Mouse (Mus musculus) embryonic fibroblast, embryonic 13.5 days (primary cell): ENCODE measurements around the gene Rabgef1. TPM values are rescaled to one million over a fixed set of nuclear protein-coding genes. Genes with fewer than 3 reads are reported as not detected.

Source experiments
- H3K27ac ChIP-seq: 2 replicates; pipeline ENCODE4 v1.5.1; 2012; ENCODE audit warnings: low read length, control low read depth, inconsistent platforms; ENCODE audit not compliant: insufficient read depth
- H3K4me1 ChIP-seq: 2 replicates; pipeline ENCODE4 v1.6.1; 2011; ENCODE audit warnings: low read length; ENCODE audit not compliant: control insufficient read depth, insufficient read depth
- H3K4me3 ChIP-seq: 2 replicates; pipeline ENCODE4 v1.5.1; 2011; ENCODE audit warnings: mild to moderate bottlenecking, control low read depth, low read length; ENCODE audit not compliant: insufficient read depth
- CTCF ChIP-seq: IDR thresholded peaks from 2 replicates; pipeline ENCODE4 v1.5.1; 2011; ENCODE audit warnings: mild to moderate bottlenecking, control low read depth, low read length, moderate library complexity, borderline replicate concordance; ENCODE audit not compliant: insufficient read depth
- POLR2A ChIP-seq: IDR thresholded peaks from 2 replicates; pipeline ENCODE4 v1.6.1; 2011; ENCODE audit warnings: low read depth, mild to moderate bottlenecking, control low read depth, low read length, moderate library complexity
- polyA plus RNA-seq: library from polyadenylated mRNA; stranded (reverse); fragments of >200 nt; gene quantifications from 2 replicates; pipeline ENCODE4 v1.2.4, GENCODE M21; 2011; ENCODE audit warnings: low read depth; ENCODE audit not compliant: missing spikeins, insufficient read length

The Rabgef1 gene
- polyA plus RNA-seq, 1 experiment: 21.8 TPM

DNA sequence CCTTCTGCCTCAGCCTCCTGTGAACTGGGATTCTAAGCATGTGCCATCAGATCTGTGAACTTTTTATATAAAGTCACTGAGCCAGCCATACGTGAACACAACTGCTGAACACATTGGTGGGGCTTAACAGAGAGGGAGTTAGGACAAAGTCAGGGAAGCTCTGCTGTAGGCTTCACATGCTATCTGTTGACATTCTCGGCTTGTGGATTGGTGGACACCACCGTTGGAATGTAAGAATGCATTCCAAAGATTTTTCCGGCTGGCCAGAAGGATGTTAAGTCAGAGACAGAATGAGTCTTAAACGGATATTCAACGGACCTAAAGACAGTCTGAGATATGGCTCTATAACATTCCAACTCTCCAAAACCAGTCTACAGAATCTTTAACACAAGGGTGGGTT, 2.5 kb upstream of the Rabgef1 start:
- Histone ChIP-seq H3K4me3 (no peak overlapping the region), H3K4me1 (peaks cover 10% of the 10 kb centered on the region; the same call in 1 of the 2 replicates), H3K27ac (peak overlapping the region; percentile 60)
- TF ChIP-seq POLR2A (no peak), CTCF (no peak)

DNA sequence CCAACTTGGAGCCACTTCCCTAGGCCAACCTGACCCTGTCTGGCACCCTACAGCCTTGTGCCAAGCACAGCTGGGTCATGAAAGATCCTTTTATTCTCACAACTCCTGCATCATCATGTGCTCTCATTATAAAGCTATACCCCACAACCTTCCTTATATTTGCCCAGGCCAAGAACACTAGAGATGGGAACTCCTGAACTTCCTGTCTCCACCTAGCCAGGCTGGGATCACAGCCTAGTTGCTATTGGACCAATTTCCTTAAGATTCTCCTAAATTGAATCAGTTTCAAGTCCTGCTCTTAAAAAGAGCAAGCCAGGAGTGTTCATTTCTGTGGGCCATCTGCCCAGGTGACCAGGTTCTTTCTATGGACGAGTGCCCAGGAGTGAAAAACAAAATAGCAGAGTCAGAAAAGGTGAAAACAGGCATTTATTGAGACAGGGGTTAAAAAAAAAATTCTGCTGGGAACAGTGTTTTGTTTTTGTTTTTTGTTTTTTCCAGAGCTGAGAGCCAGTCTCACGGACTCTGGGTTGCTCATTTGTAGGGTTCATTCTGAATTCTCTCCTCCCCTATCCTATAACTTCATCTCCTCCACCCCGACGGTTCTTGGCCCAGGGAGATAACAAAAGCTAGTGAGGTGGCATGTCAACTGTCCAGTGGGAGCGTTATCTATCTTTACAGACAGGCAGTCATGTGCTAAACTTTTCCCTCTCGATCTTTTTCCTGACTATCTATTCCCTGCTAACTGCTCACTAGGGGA, 754 bp upstream of the Rabgef1 start:
- peak overlapping the region; percentile 47 for H3K4me3 ChIP-seq
- H3K4me1 ChIP-seq: peaks cover 11% of the 10 kb centered on the region; the same call in 1 of the 2 replicates
- TF ChIP-seq POLR2A (no peak; the same call in 1 of the 2 replicates), CTCF (no peak)
- H3K27ac ChIP-seq: peak overlapping the region; percentile 56

GRCm38 (mm10) chr5:130171956-130172601, 481 bp downstream of the Rabgef1 start:
- peaks cover 11% of the 10 kb centered on the region; the same call in 1 of the 2 replicates for H3K4me1 ChIP-seq
- H3K27ac ChIP-seq: peak overlapping the region; percentile 61
- H3K4me3 ChIP-seq: peak overlapping the region; percentile 96
- TF ChIP-seq POLR2A: 0 out of 2 replicates have a peak, but pooled peaks have one; percentile 14
- no peak for TF ChIP-seq CTCF

- H3K4me3 ChIP-seq: peak overlapping the region; percentile 96
- no peak overlapping the region for H3K27ac ChIP-seq
- H3K4me1 ChIP-seq: peaks cover 14% of the 10 kb centered on the region
- TF ChIP-seq POLR2A: no peak
- TF ChIP-seq CTCF: no peak
Measured at GRCm38 (mm10) chr5:130173012-130173411, 1.4 kb downstream of the Rabgef1 start.

DNA sequence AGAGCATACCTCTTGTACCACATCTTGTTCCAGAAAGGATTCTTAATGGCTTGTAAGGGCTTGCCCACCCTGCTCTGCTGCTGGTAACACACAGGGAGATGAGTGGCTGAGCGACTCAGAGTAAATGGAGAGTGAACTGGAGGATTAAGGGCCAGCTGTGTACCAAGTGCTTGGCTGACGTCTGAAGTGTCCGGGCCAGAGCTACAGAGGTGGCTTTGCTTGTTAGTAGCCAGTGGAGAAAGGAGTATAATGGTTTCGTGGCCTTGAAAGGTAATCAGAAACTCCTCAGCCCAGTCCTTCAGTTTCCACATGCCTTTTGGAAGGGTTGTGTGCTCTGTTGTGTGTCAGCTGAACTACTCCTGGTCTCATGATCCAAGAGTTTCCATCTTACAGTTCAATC, 6.3 kb downstream of the Rabgef1 start:
- Histone ChIP-seq H3K4me3 (no peak overlapping the region), H3K27ac (peak overlapping the region; percentile 9; the same call in 1 of the 2 replicates), H3K4me1 (peaks cover 13% of the 10 kb centered on the region)
- TF ChIP-seq POLR2A (no peak), CTCF (no peak)

GRCm38 (mm10) chr5:130180362-130180761, 8.8 kb downstream of the Rabgef1 start:
- peaks cover 22% of the 10 kb centered on the region for H3K4me1 ChIP-seq
- H3K27ac ChIP-seq: no peak overlapping the region
- TF ChIP-seq POLR2A (no peak), CTCF (no peak)
- no peak overlapping the region for H3K4me3 ChIP-seq

- H3K4me3 ChIP-seq: no peak overlapping the region
- TF ChIP-seq CTCF: no peak
- no peak for TF ChIP-seq POLR2A
Measured at GRCm38 (mm10) chr5:130181740-130182540, 10.3 kb downstream of the Rabgef1 start.

DNA sequence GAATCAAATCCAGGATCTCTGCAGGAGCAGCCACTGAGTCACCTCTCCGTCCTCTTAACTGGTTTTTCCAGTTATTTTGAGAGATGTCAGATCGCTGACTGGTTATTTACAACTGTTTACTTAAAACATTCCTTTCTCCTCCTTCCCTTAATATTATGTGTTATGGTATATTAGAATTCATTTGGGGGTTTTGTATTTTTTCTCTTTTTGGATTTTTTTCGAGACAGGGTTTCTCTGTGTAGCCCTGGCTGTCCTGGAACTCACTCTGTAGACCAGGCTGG, 10.9 kb downstream of the Rabgef1 start:
- no peak for TF ChIP-seq POLR2A
- peaks cover 28% of the 10 kb centered on the region for H3K4me1 ChIP-seq
- no peak overlapping the region for H3K4me3 ChIP-seq
- H3K27ac ChIP-seq: peak overlapping the region; percentile 59

More at GRCm38 (mm10) chr5:130181740-130182540, 10.3 kb downstream of the Rabgef1 start:
- Histone ChIP-seq H3K27ac (peak overlapping the region; percentile 59; the same call in 1 of the 2 replicates), H3K4me1 (peaks cover 28% of the 10 kb centered on the region)

- TF ChIP-seq POLR2A (no peak), CTCF (no peak)
- Histone ChIP-seq H3K4me1 (peaks cover 27% of the 10 kb centered on the region), H3K27ac (0 out of 2 replicates have a peak overlapping the region, but pooled peaks have one; percentile 33), H3K4me3 (no peak overlapping the region)
Measured at GRCm38 (mm10) chr5:130184193-130184856, 12.7 kb downstream of the Rabgef1 start.
